Mouse (Mus musculus): ENCODE measurements at regions not wholly inside any gene's neighbourhood (a gene's known extent, or its start where the extent isn't known, plus 50 kb on each side); places are given as distances from the start of the nearest gene placed in this dataset.
A peak's percentile ranks its signal among the peaks of the same experiment; 100 is the strongest.

DNA sequence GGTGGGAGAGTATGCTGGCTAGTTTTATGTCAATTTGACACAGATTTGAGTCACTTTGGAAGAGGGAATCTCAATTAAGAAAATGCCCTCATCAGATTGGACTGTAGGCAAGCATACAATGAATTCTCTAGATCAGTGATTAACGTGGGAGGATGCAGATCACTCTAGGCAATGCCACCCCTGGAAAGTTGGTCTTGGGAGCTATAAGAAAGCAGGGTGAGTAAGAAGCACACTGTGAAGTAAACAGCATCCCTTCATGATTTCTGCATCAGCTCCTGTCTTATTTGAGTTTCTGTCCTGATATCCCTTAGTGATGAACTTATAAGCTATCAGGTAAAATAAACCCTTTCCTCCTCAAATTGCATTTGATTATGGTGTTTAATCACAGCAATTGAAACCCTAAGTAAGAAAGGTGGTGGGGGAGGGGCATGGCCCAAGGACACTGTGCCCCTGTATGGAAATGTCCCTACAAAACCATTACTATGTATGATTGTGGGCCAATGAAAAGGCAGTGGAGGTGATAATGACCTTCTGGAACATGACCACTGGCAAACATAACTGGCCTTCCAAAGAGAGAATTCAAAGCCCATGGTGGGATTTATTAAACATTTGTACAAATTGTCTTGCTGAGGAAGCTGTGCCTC is 640.3 kb upstream of the Vstm2b start:
- DNase-seq = no peak

DNA sequence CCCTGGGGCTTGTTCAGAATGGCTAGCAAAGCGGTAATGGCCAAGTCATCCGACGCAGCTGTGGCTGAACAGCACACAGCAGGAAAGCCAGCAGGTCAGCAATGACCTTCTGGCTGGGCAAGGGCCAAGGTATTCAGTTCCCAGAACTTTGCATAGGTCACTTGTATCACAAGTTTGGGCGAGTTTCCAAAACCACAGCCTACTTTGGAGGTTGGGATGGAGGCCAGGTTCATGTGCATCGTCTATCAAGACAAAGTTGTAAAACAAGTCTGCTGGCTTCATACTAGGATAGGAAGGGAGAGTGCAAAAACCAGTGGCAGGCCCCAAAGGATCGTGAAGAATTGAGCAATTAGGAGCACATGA is 639.8 kb upstream of the Vstm2b start:
- DNase-seq = no peak

DNA sequence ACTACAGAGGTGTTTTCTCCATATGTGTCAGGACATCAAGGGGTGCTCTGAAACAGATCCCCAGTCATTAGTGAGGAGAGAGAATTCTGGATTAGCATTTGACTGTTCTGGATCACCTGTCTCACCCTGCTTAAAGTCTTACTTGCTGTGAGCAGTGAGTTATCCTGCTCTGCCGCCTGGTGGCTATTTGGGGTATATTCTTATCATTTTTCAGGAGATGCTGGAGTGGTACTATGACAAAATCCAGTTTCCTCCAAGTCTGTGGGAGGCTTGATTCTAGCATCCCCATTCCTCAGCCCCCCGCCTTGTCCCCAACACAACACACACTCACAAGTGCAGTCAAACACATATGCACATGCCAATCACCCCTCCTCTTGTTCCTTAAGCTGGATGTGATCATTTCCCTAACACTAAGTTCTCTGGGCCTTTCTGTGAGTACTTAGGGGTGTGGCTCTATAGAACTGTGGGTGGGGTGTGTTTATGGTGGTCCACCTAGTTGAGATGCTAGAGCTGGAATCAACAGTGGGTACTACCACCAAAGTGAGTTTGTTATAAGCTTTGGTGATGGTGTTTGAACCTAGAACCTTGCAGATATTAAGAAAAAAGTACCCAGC is 624.6 kb upstream of the Vstm2b start:
- DNase-seq = peak; percentile 6 to 27

DNA sequence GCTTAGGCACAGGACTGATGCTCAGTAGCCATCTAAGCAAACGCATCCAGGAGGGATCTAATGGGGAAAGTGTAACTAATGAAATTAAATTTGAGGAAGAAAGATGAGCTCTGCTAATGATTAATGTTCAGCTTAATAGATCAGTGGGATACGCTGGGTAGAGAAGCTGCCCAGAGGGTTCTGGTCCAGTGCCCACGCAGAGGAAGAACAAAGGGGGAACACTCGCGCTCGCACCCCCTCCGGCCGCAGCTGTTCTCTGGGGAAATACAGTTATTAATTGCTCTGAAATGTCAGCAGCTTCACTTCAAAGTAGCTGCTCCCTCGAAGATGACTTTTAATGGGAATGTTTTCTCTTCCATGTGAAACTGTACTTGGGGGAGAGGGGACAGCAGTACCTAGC is 623.0 kb upstream of the Vstm2b start:
- DNase-seq = no peak

DNA sequence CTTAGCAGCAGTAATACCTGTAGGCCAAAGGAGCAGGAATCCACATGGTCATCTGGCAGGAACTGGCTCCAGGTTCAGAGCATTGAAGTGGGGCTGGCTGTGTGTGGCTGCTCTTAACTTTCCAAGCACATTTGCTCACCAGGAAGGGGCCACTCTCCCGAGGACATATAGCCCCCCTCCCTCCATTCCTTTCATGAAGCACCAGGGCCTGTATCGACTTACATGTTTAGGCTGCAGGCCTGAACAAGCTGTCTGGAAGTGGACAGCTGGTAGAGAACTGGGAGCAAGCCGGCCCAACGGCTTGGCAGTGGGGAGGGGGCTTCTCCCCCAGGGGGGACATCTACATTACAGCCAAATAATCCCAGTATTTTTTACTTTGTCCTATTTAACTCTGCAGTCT is 622.5 kb upstream of the Vstm2b start:
- no peak for DNase-seq

DNA sequence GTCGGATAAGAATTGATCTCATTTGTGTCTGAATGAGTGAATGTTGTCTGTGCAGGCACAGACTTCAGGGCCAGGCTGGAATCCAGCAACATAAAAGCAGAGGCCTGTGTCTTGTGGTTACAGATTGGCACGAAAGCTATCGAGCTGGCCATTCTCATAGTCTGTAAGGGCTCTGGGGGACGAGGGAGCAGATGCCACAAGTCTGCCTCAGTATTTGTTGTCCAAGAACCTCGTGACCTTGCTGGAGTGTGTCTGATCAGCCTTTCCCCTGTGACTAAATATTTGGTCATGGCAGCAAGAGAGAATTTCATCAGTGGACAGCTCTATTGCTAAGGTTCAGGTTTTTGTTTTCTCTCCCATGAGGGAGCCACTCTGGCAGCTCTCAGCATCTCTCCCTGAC is 622.0 kb upstream of the Vstm2b start:
- no peak for DNase-seq

DNA sequence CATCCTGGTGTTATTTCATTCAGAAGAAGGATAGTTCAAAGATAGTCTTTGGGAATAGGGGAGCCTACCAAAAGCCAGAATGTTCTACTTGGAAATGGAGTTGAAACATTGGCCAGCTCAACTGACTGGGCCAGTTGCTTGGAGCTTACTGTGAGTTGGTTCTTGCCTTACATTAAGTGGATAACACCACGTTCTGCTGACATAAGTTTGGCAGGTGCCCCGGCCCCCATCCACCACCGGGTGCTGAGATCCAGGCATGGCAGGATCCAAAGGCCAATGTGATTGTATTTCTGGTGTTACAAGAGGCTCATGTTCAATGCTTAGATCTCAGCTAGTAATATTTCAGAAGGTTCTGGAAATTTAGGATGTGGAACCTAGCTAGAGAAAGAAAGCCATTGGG is 608.0 kb upstream of the Vstm2b start:
- DNase-seq = no peak

DNA sequence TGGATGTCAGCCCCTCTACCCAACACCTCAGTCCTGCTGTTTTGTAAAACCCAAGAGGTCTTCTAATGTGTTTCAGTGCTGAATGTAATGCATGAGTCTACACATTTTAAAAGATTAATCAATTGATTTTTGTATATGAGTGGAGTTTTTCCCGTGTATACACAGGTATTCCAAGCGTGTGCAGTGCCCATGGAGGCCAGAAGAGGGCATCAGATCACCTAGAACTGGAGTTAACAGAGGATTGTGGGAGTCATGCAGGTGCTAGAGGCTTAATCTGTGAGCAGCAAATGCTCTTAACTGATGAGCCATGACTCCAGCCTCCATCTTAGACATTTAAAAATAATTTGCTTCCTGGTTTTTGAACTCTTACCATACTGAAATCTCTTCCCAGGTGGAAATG is 587.6 kb upstream of the Vstm2b start:
- no peak for DNase-seq

DNA sequence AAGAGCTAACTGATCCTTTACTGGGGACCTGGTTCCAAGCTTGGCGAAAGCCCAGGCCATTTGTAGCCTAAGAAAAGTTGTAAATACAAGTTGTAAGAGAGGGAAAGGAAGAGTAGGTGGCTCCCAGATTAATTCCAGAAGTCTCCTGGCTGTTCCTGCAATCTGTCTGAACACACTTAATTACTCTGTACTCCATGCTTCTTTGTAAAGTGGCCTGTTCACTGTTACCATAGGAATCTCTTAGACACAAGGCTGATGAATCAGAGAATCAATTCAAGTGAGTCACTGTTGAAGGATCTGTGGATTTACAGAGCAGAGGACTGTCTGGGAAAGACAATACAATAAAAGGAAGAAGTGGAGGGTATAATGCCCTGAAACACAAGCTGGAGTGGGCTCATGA is 577.0 kb upstream of the Vstm2b start:
- no peak for DNase-seq

DNA sequence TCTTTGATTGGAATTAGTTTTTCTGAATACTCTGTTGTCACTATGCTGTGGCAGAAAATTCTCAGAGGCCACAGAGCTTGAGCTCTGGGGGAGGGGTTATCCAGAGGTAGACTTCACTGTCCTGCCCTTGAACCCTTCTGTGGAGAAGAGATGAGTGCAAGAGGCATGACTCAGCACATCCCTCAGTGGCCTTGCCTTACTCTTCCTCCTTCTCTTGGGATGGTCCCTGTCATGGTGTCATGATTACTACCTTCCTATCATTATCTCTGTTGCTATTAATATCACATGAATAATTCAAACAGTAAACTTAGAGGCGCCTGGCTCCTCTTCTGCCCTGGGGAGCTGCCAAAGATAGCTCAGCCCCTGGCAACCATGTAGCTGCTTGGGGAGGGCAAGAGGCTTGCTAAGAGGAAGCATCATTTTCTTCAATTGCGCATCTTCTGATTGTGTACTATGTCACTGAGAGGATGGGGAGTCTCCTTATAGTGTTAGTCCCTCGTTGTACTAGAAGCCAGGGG is 572.9 kb upstream of the Vstm2b start:
- no peak for DNase-seq

DNA sequence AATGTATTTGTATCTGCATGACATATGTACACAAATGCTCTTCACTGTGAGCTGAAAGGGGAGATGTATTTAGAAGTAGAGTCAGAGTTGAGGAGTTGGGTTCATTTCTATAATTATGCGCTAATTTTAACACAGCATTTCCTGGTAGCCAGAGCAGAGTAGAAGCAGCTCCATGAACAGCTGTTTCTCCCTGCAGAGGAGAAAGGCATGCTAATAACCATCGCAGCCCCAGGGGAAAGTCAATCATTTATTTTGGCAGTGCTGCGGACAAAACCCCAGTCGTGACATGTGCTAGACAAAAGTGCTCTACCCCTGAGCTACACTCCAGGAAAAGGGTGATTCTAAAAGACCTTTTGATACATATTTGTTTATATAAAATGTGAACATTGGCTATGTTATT is 565.7 kb upstream of the Vstm2b start:
- no peak for DNase-seq

DNA sequence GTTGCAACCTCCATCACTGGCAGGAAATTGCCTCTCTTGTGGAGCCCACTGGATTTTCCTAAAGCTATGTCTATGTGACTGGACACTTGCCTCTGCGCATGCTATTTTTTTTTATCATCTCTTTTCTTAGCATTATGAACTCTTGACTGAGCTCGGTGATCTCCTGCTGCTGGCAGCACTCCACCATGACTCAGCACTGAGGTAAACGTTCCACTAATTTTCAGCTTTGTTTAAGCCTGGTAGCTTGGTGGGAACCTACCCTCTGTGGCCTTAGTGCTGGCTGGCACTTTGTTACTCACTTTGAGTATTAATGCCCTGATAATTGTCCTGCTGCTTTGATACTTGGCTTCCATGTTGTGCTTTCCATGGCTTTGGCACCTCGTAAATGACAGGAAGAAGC is 545.8 kb upstream of the Vstm2b start:
- no peak for DNase-seq

DNA sequence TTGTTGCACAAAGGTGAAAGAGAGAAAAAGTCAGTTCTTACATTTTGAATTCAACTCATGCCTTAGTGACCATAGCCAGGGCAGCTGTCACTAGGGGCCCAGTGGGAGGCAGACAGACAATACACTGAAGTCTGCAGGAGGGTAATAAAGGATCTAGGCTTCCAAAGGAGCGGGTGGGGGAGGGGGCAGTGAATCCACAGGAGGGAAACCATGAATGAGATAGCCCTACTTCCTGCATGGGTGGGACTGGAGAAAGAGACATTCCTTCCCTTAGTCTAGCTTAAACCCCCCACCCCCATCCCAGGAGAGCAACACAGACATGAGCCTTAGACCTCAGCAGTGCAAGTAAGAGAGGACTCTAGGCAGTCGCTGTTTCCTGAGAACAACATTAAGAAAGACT is 535.4 kb upstream of the Vstm2b start:
- no peak for DNase-seq

DNA sequence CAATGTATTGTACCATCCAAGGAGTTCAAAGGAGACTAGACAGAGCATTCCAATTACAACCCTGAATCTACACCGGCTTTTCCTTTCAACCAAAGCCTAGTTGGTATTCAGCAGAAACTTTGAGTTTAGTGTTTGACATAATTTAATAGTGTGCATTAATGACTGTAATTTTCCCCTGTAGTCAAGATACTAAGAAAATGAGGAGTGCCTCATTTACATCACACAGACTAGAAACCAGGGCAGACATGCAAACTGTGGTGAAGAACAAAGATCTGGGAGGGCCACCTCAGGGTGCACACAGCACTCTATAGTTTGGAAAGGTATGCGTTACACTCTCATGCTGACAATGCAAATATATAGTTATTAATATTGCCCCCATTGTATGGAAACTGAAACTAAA is 525.4 kb upstream of the Vstm2b start:
- DNase-seq = no peak

DNA sequence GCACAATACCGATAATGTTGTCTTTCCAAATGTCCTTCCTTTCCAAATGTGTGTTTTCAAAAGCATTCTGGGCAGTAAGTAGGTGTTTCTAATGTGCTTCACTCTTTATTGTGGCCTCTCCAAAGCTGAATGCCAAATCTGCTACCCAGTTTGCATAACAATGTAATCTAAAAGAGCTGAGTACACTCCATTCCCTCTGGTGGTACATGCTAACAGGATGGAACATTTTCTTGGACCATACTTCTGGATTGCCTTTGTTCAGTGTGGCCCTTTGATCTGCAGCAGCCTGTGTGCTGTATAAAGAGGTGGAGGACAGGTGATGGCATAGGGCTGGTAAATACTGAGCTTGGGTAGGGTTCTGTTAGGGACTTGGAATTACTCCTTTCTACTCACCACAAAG is 520.3 kb upstream of the Vstm2b start:
- DNase-seq = no peak

DNA sequence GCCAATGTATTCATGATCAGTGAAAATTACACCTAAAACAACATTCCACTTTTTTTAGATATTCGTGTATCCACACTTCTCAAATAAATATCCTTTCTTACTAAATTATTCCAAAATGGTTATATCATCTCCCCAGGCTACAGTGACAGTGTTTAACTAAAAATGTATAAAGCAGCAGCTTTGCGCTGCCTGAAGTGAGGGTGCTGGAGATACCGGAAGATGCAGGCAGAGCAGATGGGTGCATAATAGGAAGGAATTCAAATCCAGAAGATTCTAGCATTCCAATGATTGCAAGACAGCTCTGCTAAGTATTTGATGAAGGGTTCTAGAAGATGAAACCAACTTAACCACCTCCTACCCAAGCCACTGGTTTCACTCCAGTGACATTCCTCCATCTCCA is 516.9 kb upstream of the Vstm2b start:
- DNase-seq = no peak

DNA sequence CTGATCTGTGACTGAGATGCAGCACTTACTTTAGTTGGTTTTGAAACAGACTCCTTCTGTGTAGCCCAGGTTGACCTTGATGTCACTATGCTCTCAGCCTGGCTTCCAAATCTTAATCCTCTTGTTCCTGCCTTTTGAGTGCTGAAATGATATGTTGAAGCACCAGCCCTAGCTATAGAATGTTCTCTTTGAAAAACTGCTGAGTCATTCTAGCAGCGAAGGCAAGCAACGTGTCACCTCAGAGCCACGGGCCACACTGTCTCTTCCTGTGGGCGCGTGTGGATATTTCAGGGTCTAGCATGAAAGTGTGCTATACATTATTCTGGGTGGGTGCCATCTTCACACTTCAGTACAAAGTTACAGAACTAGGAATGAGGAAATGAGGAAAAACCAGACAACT is 510.0 kb upstream of the Vstm2b start:
- no peak for DNase-seq

DNA sequence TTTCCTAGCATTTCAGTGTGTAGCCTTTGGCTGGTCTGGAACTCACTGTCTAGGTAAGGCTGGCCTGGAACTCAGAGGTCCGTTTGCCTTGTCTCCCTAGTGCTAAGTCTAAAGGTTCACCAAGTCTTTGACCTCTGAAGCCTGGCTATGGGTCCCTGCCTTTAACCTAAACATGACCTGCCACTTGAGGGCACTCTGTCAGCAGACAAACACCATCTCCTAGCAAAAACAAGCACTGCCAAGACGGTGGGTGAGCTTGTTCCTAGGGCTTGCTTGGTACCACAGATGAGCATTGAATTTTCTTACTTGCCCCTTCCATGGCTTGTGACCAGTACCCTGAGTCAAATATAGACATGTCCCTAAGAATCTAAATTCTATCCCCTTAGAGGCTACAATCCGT is 508.3 kb upstream of the Vstm2b start:
- DNase-seq = peak in 1 of 2 experiments; percentile 3

DNA sequence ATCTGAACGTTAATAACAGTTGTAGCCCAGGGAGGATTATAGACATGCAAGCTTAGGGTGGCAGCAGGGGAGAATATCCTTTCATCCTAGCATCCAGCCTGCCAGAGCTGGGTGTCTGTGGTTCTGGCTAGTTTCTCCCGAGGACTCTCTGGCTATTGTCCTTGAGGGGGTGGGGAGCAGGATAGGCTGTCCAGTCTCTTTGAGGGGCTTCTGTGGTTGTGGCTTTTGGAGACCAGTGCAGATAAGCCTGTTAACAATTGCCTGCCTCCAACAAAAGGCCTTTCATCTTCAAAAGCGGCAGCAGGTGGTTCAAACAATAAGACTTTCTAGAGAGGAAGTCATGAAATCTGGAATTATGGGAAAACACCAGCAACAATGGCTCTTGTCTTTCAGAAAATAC is 507.2 kb upstream of the Vstm2b start:
- DNase-seq = no peak

DNA sequence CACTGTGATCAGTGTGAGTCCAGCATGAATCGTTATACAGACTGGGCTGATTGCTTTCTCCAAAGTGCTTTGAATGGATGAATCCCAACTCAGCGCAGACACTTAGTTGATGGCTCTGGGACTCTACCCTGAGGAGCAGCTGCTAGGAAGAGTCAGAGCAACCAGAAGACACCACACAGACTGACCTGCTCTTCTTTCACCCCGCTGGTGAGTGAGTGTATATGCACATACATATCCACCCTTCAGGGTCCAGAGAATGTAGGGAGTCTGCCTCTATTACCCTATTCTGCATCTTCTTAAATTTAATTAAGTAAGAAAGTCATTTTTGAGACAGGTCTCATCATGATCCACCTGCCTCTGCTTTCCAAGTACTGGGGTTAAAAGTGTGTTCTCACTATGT is 506.5 kb upstream of the Vstm2b start:
- DNase-seq = no peak

DNA sequence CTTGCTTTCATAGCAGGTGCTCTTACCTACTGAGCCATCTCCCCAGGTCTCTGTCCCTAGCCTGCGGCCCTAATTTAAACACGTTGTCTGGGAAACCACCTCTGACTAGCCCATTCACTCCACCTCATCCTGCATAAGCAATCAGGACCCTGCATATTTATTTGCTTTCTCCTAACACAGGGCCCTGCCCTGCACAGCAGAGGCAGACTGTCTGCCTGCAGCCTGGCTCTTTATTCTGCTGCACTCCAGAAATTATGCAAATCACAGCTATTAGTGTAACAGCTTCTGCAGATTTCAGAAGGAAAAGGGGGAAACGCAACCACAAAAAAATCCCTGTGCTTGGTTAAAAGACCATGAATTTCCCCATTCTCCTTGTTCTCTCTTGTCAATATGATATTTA is 505.9 kb upstream of the Vstm2b start:
- no peak for DNase-seq

DNA sequence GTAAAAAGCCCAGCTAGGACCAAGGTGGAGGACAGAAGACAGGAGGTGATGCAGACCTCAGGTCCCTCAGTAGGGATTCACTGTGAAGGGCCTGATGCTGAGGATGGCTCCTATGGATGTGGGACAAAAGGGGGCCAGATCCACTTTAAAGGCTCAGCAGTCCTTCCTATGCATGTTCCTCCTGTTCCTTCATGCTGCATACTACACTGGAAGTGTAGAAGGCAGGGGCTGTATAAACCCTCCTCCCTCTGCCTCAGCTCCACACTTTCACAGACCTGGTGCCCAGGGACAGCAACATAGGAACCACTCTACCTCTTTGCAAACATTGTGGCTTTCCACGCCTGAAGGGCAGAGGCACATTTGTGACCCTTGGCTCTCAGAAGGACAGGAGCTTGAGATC is 505.4 kb upstream of the Vstm2b start:
- no peak for DNase-seq

DNA sequence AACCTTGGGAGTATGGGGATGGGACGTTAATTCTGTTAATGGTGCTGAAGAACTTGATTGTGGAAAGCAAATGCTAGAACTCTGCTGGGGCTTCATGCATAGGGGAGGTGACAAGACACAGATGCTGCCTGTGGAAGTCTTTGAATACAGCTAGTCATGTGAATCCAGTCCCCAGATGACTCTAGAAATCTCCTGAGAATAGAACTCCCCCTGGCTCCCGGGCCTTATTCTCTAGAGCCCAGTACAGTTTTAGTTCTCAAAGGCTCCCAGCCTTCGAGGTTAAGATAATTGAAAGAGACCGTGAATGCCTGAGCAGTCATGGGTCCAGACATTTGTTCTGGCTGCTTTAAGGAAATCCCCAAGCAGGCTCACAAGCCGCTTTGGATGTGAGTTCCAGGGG is 499.9 kb upstream of the Vstm2b start:
- DNase-seq = no peak

DNA sequence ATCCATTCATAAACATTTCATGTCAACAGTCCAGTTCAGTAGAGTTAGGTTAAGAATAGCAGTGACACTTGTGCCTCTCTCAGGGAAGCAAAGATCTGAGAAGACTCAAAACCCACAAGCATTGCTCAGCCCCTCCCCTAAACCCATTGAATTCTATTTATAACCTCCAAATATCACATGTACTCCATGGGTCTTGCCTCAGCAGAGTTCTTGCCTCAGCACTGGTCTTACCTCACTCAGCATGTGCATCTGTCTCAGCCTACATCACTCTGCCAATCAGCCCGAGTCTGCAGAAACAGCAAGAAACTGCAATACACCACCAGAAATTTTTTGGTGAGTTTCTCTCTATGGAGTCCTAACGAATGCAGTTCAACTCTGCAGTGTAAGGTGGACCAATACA is 478.8 kb upstream of the Vstm2b start:
- DNase-seq = no peak

DNA sequence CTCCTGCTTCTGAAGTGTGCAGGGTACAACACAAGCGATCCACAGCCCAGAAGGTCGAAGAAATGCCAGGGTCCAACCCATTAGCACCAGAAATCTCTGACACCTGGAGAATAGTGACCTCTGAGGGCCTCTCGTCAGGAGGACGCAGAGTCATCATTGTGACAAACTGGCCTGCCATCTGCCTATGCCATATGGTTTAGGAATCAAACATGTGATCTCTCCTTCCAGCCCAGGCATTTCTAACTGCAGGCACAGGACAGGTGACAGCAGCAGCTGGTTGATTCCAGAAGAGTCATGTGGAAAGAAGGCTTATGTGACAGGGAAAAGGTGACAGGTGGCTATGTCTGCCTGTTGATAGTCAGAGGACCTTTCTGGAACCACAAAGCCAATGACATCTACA is 476.0 kb upstream of the Vstm2b start:
- DNase-seq = peak; percentile 3 to 7

Measured in cerebellum, postnatal 36 days (tissue).